Mouse (Mus musculus): ENCODE results near the gene Hivep1.

The Hivep1 gene

GRCm38 (mm10) chr13:42075546-42075945, 23.7 kb downstream of the Hivep1 start:
- in situ Hi-C loops (cut with MboI): no loop called here

- in situ Hi-C loops (cut with MboI): no loop called here
Observed at GRCm38 (mm10) chr13:42076751-42077302, 25.0 kb downstream of the Hivep1 start.

GRCm38 (mm10) chr13:42077629-42078028, 25.8 kb downstream of the Hivep1 start:
- in situ Hi-C loops (cut with MboI): no loop called here

- in situ Hi-C loops (cut with MboI): no loop called here
Observed at GRCm38 (mm10) chr13:42080131-42080916, 28.5 kb downstream of the Hivep1 start.

- in situ Hi-C loops (cut with MboI): no loop called here
Observed at GRCm38 (mm10) chr13:42088339-42088738, 36.5 kb downstream of the Hivep1 start.

GRCm38 (mm10) chr13:42089025-42089424, 37.2 kb downstream of the Hivep1 start:
- in situ Hi-C loops (cut with MboI): no loop called here

GRCm38 (mm10) chr13:42090751-42091150, 38.9 kb downstream of the Hivep1 start:
- in situ Hi-C loops (cut with MboI): no loop called here

- in situ Hi-C loops (cut with MboI): no loop called here
Observed at GRCm38 (mm10) chr13:42092392-42093139, 40.7 kb downstream of the Hivep1 start.

GRCm38 (mm10) chr13:42093268-42094042, 41.6 kb downstream of the Hivep1 start:
- in situ Hi-C loops (cut with MboI): no loop called here

- in situ Hi-C loops (cut with MboI): no loop called here
Observed at GRCm38 (mm10) chr13:42095826-42096515, 44.1 kb downstream of the Hivep1 start.

GRCm38 (mm10) chr13:42097109-42097508, 45.3 kb downstream of the Hivep1 start:
- in situ Hi-C loops (cut with MboI): no loop called here

GRCm38 (mm10) chr13:42098522-42098921, 46.7 kb downstream of the Hivep1 start:
- in situ Hi-C loops (cut with MboI): no loop called here

GRCm38 (mm10) chr13:42099523-42099922, 47.7 kb downstream of the Hivep1 start:
- in situ Hi-C loops (cut with MboI): no loop called here

- in situ Hi-C loops (cut with MboI): no loop called here
Observed at GRCm38 (mm10) chr13:42101440-42102190, 49.8 kb downstream of the Hivep1 start.

- in situ Hi-C loops (cut with MboI): no loop called here
Observed at GRCm38 (mm10) chr13:42102980-42103379, 51.2 kb downstream of the Hivep1 start.

GRCm38 (mm10) chr13:42103486-42104166, 51.8 kb downstream of the Hivep1 start:
- in situ Hi-C loops (cut with MboI): no loop called here

GRCm38 (mm10) chr13:42104371-42104770, 52.5 kb downstream of the Hivep1 start:
- in situ Hi-C loops (cut with MboI): no loop called here

- in situ Hi-C loops (cut with MboI): no loop called here
Observed at GRCm38 (mm10) chr13:42108483-42109215, 56.8 kb downstream of the Hivep1 start.

- in situ Hi-C loops (cut with MboI): no loop called here
Observed at GRCm38 (mm10) chr13:42110416-42110815, 58.6 kb downstream of the Hivep1 start.
